Mouse (Mus musculus): ENCODE results near the gene 1810024B03Rik.

GRCm38 (mm10) chr2:127251880-127252527 lies 43.9 kb upstream of the 1810024B03Rik start:
- TF ChIP-seq CTCF (IDR thresholded peaks at IDR 0.05; ENCODE audit: low read depth) (no peak), EP300 (IDR thresholded peaks at IDR 0.05; ENCODE audit: low read depth) (no peak)
